Mouse (Mus musculus): Measurements from ENCODE around the gene Grin3a.

DNA sequence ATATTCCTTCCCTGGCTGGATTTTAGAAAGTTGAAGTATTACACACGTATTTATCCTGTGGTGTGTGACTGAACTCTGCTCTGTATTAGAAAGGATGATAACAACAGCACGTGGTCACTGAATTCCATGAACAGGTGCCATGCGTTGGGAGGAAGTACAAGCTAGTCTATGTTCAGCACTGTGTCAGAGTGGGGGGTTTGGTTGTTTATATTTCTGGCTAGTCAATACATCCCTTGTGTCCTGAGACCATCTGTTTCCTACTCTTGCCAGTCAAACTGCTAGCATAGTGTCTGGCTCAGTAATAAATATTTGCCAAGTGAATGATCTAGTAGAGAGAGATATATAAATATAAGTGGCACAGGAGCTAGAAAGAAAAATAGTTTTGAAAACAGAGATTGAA lies 31.5 kb upstream of the Grin3a start:
- TF ChIP-seq CTCF (IDR thresholded peaks at IDR 0.05; ENCODE audit: low read depth, low read length) = no peak
- no peak for TF ChIP-seq POLR2A (IDR thresholded peaks at IDR 0.05; ENCODE audit: borderline replicate concordance, low read depth, low read length)

All from bone marrow macrophage, adult 2 months (primary cell).